Mouse (Mus musculus) cerebellum, postnatal 10 days (tissue): ENCODE measurements at regions not wholly inside any gene's neighbourhood (a gene's known extent, or its start where the extent isn't known, plus 50 kb on each side); places are given as distances from the start of the nearest gene placed in this dataset.

ENCODE experiments used
- DNase-seq, 2 experiments: peaks; one replicate each; pipeline ENCODE4 v3.0.0; 2021; ENCODE audit warnings: mixed read lengths in 2 of 2

DNA sequence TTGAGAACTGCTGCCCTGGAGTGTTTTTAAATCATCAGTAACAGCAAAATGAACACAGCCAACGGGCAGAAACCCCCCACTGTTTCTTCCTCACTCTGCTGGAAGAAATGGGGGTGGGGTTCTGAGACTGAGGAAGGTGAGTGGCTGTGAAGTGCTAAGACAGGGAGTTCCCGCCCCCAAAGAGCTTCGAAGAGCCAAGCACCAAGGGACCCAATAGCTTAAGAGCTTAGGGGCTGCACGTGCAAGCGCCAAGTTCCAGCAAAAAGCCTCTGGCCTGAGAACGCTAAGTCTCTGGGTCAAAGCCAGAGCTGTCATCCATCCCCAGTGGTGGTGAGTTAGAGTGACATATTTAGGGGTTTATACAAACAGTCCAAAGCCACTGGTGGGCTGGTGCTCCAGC, 55.1 kb upstream of the Pcbd1 start:
- DNase-seq: no peak

DNA sequence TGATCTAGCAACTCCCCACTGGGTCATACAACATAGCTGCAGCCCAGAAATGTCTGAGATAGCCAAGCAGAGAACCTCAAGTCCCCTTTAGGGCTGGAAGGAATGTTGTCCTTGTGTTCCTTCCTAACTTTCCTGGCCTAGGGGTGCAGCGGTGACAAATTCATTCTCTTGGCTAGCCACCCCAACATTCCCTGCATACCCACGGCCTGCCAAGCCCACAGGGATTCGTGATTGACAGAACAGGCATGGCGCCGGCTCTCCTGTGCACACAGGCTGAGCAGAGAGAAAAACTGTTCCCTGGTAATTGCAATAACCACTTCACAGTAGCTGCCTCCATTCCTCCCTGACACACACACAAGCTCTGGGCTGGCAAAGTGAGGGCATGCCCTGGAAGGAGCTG, 60.5 kb upstream of the Pcbd1 start:
- DNase-seq: peak in 1 of 2 experiments; percentile 22

DNA sequence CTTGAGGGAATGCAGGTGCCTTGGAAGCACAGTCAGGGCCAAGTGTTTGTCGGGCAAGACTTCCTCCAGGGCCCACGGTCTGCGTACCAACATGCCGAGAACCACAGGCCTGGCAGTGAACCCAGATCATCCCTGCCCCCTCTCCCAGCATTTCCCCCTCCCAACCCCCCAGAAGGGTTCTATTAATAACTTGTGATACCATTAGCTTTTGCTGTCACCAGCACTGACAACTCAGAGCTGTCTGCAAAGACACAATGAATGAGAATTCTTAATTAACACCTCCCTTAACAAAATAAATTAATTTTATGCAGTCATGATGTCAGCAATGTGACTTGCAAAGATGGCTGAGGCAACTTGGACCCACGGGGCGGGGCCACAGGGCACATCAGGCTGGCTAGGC, 61.9 kb upstream of the Pcbd1 start:
- DNase-seq: no peak

DNA sequence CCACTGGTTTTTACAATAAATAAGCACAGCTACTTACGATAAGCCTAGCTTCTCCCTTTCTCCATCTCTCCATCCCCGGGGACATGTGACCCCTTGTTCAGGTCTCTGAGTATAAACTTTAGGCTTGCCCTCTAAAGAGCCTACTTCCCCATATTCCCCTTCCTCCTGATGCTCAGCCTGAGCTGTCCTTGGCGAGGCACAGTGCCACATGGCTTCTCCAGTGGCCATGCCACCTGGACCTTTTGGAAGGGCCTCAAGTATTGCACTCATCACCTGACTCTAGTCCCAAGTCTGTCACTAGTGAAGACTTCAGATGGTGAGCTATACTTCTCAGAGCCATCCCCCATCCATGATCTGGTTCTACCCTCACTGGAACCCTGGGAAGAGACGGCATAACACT, 64.1 kb upstream of the Pcbd1 start:
- DNase-seq: peak; percentile 47 to 59

DNA sequence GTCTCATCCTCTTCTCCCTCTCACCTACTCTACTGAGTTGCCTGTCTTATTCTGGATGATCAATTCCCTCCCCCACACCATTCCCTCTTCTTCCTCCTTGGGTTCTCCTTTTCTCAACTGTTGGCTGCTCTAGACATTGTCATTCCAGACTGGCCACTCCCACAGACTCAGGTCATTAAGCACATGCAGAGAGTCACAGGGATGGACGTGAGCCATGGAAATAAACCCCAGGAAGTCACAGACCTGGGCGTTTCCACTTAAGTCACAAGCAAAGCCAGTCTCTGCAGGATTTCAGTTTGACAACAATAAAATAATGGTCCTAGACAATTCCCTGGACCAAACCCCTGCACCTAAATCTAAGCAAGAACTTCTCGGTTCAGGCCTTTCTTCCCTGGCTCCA, 65.0 kb upstream of the Pcbd1 start:
- no peak for DNase-seq

DNA sequence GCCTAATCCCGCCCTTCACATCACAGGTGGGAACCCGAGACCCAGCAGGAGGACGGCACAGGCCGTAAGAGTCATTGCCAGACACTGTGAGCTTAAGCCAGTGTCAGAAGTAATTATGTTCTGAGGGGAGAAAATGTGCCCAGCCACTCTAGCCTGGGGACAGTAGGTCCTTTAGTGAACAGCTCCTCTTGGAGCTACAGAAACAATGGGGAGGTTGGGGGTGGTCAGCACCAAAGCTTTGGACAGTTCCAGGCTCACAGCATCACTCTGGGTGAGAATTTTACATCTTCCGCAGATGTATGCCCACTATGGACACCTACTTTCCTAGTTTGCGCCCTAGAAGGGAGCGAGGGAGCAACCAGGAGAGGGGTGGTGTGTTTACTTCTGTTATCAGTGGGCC, 65.7 kb upstream of the Pcbd1 start:
- no peak for DNase-seq

DNA sequence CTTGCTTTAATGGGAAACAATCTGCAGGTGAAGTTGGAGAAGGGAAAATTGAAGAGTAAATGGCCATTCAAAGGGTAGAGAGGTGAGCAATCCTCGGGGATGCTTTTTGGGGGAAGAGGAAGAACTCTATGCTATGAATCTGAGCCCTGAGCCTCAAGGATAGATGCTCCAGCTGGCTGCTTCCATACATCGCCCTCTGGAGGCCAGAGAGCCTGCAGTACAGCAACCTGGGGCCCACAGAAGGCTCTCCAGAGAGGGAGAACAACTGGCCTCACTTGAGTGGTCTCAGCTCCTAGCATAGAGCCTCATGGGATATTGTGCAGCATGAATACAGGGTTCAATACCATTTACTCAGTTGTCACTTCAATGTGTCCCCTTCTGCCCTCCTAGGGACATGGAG, 69.6 kb upstream of the Pcbd1 start:
- no peak for DNase-seq

DNA sequence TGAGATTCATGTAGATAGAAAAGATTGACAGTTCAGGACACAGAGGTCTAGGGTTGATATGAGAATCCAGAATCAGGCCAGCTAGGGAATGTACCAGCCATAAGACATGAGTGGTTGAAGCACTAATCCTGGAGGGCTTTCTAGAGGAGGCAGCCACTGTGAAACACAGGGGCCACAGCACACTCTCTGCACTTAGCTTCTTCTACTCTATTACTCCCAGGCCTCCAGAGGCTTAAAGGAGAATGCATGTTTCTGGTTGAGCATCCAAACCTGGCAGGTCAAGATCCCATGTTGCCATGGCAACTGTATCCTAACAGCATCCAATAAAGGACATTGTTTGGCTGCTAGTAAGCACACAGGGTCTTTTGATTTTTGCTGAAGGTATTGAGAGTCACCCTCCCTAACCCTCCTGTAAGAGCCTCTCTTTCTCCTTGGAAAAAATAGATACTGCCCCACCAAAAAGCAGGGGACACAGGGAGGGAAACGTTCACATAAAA, 76.9 kb upstream of the Pcbd1 start:
- peak; percentile 28 to 42 for DNase-seq

DNA sequence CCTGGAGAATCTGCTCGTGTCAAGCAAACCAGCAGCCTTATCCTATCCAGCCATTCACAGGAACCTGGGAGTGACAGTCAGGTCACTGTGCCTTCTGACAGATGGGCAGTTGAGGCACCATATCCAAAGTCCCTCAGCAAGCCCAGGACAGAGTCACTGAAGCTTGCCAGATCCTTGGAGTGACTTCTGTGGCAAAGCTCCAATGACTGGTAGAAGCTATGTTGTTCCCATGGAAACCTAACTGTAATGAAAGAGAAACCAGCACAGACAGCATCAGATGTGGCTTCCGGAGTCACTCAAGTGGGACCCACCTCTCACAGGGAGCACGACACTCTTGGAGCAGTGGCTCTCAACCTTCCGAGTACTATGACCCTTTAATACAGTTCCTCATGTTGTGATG, 78.4 kb upstream of the Pcbd1 start:
- DNase-seq: peak; percentile 47 to 63

DNA sequence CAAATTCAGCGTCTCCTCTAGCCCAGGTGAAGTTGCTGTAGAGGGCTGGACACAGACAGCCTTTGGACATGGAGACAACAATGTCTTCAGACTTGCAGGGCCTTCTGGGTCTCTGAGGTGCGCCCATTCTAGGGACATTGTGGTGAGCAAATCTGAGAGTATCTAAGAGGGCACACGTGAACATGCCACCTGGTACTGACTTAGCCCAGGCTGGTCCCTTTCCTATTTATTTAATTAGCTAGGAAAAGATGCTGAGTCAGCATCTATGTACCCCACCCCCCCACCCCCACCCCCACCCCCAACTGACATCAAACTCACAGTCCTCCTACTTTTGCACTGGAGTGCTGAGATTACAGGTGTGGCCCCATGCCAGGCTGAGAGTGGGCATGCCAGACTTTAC, 81.7 kb upstream of the Pcbd1 start:
- DNase-seq: no peak

DNA sequence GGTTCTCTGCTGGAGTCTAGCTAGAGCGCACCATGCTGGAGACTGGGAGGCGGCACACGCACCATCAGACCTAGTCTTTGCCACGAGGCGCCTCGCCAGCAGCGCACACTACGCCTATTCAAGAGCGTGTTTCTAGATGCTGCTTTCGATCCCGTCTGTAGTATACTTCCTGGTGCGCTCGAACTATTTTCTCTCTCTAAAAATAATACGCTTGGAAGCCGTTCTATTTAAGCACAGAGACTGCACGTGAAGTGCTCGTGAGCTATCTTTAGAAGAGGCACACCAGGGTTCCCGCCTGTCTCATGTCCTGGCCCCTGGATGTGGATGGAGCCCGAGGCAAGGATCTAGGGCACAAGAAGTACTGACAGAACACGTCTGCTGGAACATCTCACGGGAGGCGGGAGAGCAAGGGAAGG, 87.4 kb upstream of the Pcbd1 start:
- DNase-seq: no peak

DNA sequence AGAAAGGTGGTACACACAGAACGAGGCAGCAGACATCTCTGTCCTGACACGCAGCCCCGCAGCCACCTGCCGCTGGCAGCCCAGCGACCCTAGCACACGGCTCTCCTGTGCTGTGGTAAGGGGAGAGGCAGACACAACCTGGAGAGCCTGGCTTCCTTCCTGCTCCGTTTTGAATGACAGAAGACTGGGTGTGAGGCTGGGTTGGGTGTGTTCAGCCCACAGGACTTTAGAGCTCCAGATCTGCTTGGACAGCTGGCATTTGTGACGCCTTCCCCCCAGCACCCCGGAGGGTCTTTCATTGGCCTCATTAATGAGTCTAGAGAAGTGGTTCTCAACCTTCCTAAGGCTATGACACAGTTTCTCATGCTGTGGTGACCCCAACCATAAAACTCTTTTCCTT, 91.7 kb upstream of the Pcbd1 start:
- DNase-seq: no peak

DNA sequence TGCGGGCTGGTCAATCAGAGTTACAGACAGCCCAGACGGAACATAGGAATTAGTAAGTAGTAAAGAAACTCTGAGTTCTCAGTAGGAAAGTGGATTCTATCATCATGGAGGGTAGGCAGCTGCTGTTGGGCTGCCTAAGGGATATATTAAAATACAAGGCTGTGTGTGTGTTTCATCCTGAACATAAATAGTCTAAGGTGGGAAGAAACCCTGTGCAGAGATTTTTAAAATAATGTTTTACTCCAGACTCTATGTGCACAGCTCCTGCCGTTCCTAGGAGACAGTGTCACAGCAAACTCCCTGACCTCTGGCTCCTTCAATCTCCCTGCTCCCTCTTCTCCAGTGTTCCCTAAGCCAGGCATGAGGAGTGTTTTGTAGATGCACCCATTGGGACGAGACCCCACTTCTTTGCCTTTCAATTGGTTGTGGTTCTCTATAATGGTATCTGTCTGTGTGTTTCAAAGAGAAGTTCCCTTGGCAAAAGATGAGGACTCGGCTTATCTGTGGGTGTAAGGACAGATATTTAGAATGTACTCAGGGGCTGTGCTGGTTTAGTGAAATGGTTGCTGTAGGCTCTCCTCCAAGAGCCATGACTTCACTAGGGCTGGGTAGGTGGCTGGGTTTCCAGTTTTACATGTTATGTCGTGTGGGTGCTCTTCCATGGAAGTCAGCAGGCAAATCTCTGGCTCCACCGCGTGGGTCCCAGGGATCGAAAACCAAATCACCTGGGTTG, 93.1 kb upstream of the Pcbd1 start:
- DNase-seq: no peak

DNA sequence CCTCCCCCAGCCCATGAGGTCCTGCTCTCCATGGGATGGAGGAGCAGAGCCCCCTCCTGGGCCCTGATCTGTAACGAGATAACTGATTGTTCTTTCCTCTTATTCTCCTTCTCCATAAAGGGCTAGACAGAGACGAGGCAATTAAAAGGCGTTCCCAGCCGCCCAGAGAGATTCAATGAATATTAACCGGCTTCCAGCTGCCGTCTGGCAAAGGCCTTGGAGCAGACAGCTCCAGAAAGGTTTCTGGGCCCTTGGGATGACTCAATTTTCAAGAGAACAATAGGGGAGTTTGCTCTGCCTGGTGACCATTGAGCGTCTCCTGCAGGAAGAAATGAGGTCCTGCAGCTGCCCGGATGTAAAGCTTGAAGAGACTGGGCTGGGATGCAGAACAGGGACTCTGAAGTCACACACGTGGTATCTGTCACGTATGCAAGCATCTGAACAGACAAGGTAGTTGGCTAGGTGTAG, 104.0 kb upstream of the Pcbd1 start:
- peak; percentile 51 to 52 for DNase-seq

DNA sequence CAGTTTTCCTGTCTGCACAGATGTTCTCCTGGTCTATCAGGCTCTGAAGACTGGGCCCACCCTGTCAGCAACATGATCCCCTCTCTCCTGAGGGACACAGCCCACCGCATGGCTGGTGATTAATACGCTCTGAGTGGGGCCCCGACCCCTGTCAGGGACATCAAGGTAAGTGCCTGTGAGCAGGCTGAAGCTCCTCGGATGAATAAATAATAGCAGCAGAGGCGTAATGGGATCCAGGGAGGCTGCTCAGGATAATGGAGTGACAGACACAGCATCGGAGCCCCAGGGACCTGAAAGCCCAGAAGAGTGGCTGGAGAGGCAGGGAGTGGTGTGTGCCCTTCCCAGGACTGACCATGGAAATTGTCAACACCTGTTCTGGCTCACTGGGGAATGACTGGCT, 107.4 kb upstream of the Pcbd1 start:
- DNase-seq: no peak

DNA sequence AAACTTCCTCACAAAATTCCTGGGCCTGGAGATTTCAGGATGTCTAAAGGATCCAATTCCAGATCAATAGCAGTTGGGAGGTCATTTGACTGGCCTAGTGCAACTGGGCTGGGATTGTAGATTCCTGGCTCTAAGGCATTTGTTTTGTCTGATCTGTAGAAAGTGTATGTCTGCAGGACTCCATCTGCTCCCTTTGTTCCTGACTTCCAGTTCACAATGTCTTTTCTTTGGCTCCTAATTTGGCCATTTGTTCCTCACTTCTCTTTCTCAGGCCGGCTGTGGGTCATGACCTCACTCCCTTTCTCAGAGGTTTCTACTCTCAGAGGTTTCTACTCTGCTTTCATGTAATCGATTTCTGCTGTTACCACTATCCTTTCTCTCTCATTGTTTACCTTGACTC, 115.5 kb upstream of the Pcbd1 start:
- DNase-seq: no peak

DNA sequence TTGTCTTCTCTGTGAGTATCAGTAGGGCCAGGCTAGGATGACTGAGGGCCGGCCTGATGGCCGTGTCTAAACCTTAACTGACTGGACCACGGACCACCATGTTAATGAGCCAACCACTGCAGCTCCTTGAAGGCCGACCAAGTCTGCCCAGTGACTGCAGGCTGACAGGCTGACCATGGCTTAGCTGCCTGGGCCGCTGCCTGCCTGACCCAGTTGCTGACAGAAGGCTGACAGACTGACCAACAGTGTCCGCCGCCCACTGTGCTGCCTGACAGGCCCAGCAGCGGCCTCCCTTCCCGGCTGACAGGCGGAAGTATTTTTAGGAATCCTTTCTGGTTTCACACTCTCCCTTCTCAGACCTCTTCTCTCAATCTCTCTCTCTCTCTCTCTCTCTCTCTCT, 124.3 kb upstream of the Pcbd1 start:
- peak; percentile 58 to 63 for DNase-seq

DNA sequence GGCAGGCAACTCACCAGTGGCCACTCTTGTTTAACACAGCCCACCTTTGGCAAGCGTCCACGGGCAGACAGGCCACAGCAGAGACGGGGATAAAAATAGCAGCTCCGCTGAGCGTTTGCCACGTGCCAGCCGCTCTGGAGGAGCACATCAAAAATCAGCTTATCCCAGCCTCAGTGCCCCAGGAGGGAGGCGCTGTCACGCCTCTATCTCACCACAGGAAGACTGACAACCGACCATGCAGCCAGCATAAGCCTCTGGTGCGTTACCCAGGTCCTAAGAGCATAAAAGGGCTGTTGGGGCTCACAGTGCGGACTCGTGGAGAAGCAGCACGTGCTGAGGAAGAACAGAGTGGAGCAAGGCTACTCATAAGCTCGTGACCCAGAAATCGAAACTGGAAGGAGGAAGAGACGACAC, 126.4 kb upstream of the Unc5b start:
- DNase-seq: peak; percentile 87 to 90

DNA sequence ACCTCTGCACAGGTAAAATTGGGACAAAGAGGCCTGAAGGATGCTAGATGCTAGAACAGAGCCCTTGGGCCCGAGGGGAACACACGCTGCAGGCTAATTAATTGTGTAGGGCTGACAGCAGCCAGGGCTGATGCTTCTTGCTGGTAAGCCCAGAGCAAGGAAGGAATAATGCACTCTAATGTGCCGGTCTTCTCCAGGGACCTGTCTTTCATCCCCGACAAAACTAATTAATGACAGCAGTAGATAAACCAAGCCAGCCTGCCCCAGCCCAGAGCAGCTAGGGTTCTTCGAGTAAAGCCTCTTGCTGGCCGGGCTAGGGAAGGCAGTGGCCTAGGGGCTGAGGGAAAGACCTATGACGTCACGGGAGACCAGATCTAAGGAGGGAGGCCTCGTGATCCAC, 124.1 kb upstream of the Unc5b start:
- no peak for DNase-seq

DNA sequence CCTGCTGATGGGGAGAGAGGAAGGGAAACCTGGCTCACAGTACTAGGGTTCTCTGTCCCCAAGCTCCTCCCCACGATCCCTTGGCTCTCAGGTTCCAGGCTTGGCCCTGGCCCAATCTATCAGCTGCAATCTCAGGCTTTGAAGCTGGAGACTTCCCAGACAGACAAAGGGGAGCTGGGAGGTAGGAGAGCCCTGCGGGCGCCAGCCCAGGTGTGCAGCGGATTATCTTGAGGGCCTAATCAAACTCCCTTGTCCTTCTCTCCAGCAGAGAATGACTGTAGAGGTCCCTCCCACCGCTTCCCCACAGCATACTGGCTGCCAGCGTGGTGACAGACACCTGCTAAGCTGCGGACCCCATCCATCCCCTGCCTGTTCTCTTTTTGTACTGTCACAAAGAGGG, 121.1 kb upstream of the Unc5b start:
- peak; percentile 53 to 57 for DNase-seq

DNA sequence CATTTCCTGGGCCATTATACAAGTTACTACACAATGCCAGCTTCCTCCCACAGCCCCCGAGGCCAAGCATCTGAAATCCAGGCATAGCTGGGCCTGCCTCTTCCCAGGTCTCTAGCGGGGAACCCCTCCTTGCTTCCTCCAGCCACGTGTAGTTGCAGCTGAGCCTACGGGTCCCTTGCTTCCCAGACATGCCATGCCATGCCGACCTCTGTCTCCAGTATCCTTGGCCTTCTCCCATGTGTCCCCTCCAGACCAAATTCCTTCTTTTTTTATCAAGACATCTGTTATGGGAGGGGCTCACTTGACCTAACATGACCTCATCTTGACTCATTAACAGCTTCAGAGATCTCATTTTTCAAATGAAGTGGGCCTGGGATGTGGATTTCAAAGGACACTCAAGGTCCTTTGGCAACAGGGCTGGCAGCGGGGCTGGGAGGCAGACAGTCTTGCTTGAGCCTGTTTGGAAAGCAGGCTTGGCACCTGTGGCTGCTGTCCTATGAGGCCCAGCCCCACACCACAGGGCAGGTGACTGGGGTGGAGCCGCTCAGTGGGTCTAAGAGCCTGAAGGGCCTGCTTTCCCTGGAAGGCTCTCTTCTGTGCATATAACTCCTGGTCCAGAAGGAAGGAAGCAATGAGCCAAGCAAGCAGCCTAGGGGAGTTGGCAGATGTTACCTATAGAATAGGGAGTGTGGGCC, 117.7 kb upstream of the Unc5b start:
- no peak for DNase-seq

DNA sequence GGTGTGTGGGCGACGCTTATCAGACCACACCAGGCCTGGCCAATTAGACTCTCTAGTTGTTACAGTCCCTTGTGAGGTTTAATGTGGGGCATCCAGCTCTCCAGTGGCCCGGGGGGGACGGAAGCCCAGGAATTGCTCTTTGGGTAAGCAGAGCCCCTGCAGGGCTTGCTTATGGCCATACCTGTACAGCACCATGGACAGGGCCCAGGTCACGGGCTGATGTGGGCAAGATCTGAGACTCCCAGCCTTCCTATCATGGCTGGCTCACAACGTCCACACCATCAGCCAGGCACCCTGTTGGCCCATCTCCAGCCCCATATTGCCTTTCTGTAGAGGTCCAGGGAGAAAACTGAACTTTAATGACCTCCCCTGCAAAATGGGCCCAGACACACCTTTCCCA, 111.7 kb upstream of the Unc5b start:
- DNase-seq: no peak

DNA sequence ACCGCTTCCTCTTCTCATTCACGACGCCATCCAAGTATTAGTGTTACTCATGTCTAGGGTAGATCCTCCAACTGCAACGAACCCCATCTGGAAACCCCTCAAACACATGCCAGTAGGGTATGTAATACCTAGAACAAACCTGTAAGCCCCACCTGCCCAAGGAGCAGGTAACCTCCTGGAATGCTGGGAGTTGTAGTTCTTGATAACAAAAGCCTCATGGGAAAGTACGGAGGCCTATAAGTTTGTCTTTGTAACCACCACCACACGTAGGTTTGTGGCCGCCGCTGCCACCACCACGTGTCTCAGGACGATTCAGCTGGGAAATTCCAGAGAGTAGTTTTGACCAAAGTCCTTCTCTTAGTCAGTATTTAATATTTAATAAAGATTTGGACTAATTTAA, 107.4 kb upstream of the Unc5b start:
- DNase-seq: no peak

DNA sequence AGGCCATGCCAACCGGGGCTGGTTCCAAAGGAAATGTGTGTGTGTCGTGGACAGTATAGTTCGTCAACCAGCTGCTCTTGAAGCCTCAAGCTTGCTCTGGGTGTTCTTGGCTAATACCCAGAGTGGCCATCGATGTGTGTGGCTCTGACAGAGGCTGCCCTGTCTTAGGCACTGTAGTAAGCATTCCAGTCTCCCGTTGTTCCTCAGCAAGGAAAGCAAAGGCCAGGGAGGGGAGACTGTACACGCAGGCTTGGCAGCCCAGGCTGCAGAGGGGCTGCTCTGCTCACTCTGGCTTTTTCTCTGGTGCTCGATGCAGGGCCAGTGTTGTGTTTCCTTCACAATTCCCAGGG, 106.1 kb upstream of the Unc5b start:
- DNase-seq: no peak
